Mouse (Mus musculus): ENCODE data around the gene Zfp316. TPM values are rescaled to one million over a fixed set of nuclear protein-coding genes. Genes with fewer than 3 reads are reported as not detected.
A peak's percentile ranks its signal among the peaks of the same experiment; 100 is the strongest.

Gene Zfp316
- polyA plus RNA-seq (2015; fragmentation: Nextera tagmentation; extraction: Ambion mirVana), result 4.5 and 4.7 TPM in 2 replicates

GRCm38 (mm10) chr5:143269363-143270150 lies at the start of gene Zfp316:
Zfp316 (minus strand) TSS chr5:143270022.
- peak; percentile 65 for ATAC-seq (ENCODE audit: insufficient number of reproducible peaks, insufficient read depth, low FRiP score, low TSS enrichment, low read depth)
- H3K27me3 ChIP-seq, result no peaks in the 10 kb centered on the region
- no peaks in the 10 kb centered on the region for H3K9me3 ChIP-seq
- H3K4me3 ChIP-seq, result peak within 1 kb of the TSS; percentile 82
- peak within 1 kb of the TSS; percentile 86 for H3K4me2 ChIP-seq
- peaks cover 27% of the 10 kb centered on the region for H3K4me1 ChIP-seq
- H3K36me3 ChIP-seq, result peaks cover 6% of the 10 kb centered on the region
- 1% methylated on average over 75 of the region's 79 CpGs for WGBS
- peak within 1 kb of the TSS; percentile 92 for H3K9ac ChIP-seq
- H3K27ac ChIP-seq, result peak within 1 kb of the TSS; percentile 71

- H3K36me3 ChIP-seq, result peaks cover 72% of the 10 kb centered on the region
- no peak for ATAC-seq (ENCODE audit: insufficient number of reproducible peaks, insufficient read depth, low FRiP score, low TSS enrichment, low read depth)
- H3K9ac ChIP-seq, result 0 out of 2 replicates have a peak overlapping the region, but pooled peaks have one; percentile 21
- no peak overlapping the region for H3K4me2 ChIP-seq
- H3K4me3 ChIP-seq, result no peak overlapping the region
- no peaks in the 10 kb centered on the region for H3K9me3 ChIP-seq
- no peak overlapping the region for H3K27ac ChIP-seq
- peaks cover 14% of the 10 kb centered on the region for H3K4me1 ChIP-seq
- H3K27me3 ChIP-seq, result no peaks in the 10 kb centered on the region
- 88% methylated on average over 8 of the region's 8 CpGs for WGBS
These were observed 47.4 kb upstream of the Zfp316 start for GRCm38 (mm10) chr5:143317288-143317610.

- 90% methylated on average over 5 of the region's 5 CpGs for WGBS
These were observed 46.9 kb upstream of the Zfp316 start for GRCm38 (mm10) chr5:143316605-143317287.

GRCm38 (mm10) chr5:143315514-143315888 lies 45.7 kb upstream of the Zfp316 start:
- no peaks in the 10 kb centered on the region for H3K27me3 ChIP-seq
- H3K4me3 ChIP-seq, result peak overlapping the region; percentile 65
- WGBS, result 12% methylated on average over 8 of the region's 8 CpGs
- H3K9ac ChIP-seq, result peak overlapping the region; percentile 96; the same call in 1 of the 2 replicates
- peaks cover 22% of the 10 kb centered on the region for H3K4me1 ChIP-seq
- H3K9me3 ChIP-seq, result no peaks in the 10 kb centered on the region
- peak overlapping the region; percentile 84 for H3K4me2 ChIP-seq
- H3K27ac ChIP-seq, result peak overlapping the region; percentile 90; the same call in 1 of the 2 replicates
- H3K36me3 ChIP-seq, result peaks cover 73% of the 10 kb centered on the region
- 0 out of 2 replicates have a peak, but pooled peaks have one; percentile 2 for ATAC-seq (ENCODE audit: insufficient number of reproducible peaks, insufficient read depth, low FRiP score, low TSS enrichment, low read depth)

More at GRCm38 (mm10) chr5:143316605-143317287, 46.9 kb upstream of the Zfp316 start:
- Histone ChIP-seq H3K4me3 (no peak overlapping the region), H3K9me3 (no peaks in the 10 kb centered on the region), H3K36me3 (peaks cover 72% of the 10 kb centered on the region), H3K9ac (no peak overlapping the region), H3K4me2 (no peak overlapping the region), H3K4me1 (peaks cover 17% of the 10 kb centered on the region), H3K27ac (no peak overlapping the region), H3K27me3 (no peaks in the 10 kb centered on the region)
- no peak for ATAC-seq (ENCODE audit: insufficient number of reproducible peaks, insufficient read depth, low FRiP score, low TSS enrichment, low read depth)

GRCm38 (mm10) chr5:143314730-143315513 lies 45.1 kb upstream of the Zfp316 start, which contains the start of gene E130309D02Rik:
E130309D02Rik (minus strand) TSS chr5:143315360.
- peak within 1 kb of the TSS; percentile 90 for H3K27ac ChIP-seq
- H3K27me3 ChIP-seq, result no peaks in the 10 kb centered on the region
- peak within 1 kb of the TSS; percentile 84 for H3K4me2 ChIP-seq
- H3K36me3 ChIP-seq, result peaks cover 73% of the 10 kb centered on the region
- H3K4me1 ChIP-seq, result peaks cover 22% of the 10 kb centered on the region
- peak; percentile 86 for ATAC-seq (ENCODE audit: insufficient number of reproducible peaks, insufficient read depth, low FRiP score, low TSS enrichment, low read depth)
- under 1% methylated on average over 80 of the region's 101 CpGs for WGBS
- peak within 1 kb of the TSS; percentile 65 for H3K4me3 ChIP-seq
- no peaks in the 10 kb centered on the region for H3K9me3 ChIP-seq
- H3K9ac ChIP-seq, result peak within 1 kb of the TSS; percentile 96

- peak overlapping the region; percentile 96 for H3K9ac ChIP-seq
- H3K27ac ChIP-seq, result peak overlapping the region; percentile 90
- H3K9me3 ChIP-seq, result no peaks in the 10 kb centered on the region
- H3K27me3 ChIP-seq, result no peaks in the 10 kb centered on the region
- WGBS, result 2% methylated on average over 16 of the region's 16 CpGs
- H3K4me1 ChIP-seq, result peaks cover 22% of the 10 kb centered on the region
- H3K4me2 ChIP-seq, result peak overlapping the region; percentile 84
- H3K36me3 ChIP-seq, result peaks cover 73% of the 10 kb centered on the region
- peak overlapping the region; percentile 65 for H3K4me3 ChIP-seq
- ATAC-seq (ENCODE audit: insufficient number of reproducible peaks, insufficient read depth, low FRiP score, low TSS enrichment, low read depth), result no peak
These were observed 44.4 kb upstream of the Zfp316 start for GRCm38 (mm10) chr5:143314183-143314729.

- 0 out of 2 replicates have a peak overlapping the region, but pooled peaks have one; percentile 1 for H3K9ac ChIP-seq
- no peak overlapping the region for H3K4me2 ChIP-seq
- no peak overlapping the region for H3K27ac ChIP-seq
- no peaks in the 10 kb centered on the region for H3K27me3 ChIP-seq
- no peaks in the 10 kb centered on the region for H3K9me3 ChIP-seq
- H3K36me3 ChIP-seq, result peaks cover 73% of the 10 kb centered on the region
- no peak for ATAC-seq (ENCODE audit: insufficient number of reproducible peaks, insufficient read depth, low FRiP score, low TSS enrichment, low read depth)
- WGBS, result 66% methylated on average over 8 of the region's 8 CpGs
- no peak overlapping the region for H3K4me3 ChIP-seq
- H3K4me1 ChIP-seq, result peaks cover 22% of the 10 kb centered on the region
These were observed 42.1 kb upstream of the Zfp316 start for GRCm38 (mm10) chr5:143311886-143312285.

- peaks cover 22% of the 10 kb centered on the region for H3K4me1 ChIP-seq
- 85% methylated on average over 7 of the region's 7 CpGs for WGBS
- no peaks in the 10 kb centered on the region for H3K27me3 ChIP-seq
- H3K36me3 ChIP-seq, result peaks cover 81% of the 10 kb centered on the region
- H3K4me3 ChIP-seq, result no peak overlapping the region
- H3K27ac ChIP-seq, result peak overlapping the region; percentile 7; the same call in 1 of the 2 replicates
- H3K9me3 ChIP-seq, result no peaks in the 10 kb centered on the region
- H3K9ac ChIP-seq, result no peak overlapping the region
- ATAC-seq (ENCODE audit: insufficient number of reproducible peaks, insufficient read depth, low FRiP score, low TSS enrichment, low read depth), result no peak
- H3K4me2 ChIP-seq, result no peak overlapping the region
These were observed 40.1 kb upstream of the Zfp316 start for GRCm38 (mm10) chr5:143309916-143310315.

GRCm38 (mm10) chr5:143308825-143309224 lies 39.0 kb upstream of the Zfp316 start:
- no peak for ATAC-seq (ENCODE audit: insufficient number of reproducible peaks, insufficient read depth, low FRiP score, low TSS enrichment, low read depth)
- no peaks in the 10 kb centered on the region for H3K9me3 ChIP-seq
- peaks cover 90% of the 10 kb centered on the region for H3K36me3 ChIP-seq
- no peak overlapping the region for H3K4me2 ChIP-seq
- H3K27ac ChIP-seq, result no peak overlapping the region
- no peak overlapping the region for H3K9ac ChIP-seq
- H3K4me3 ChIP-seq, result no peak overlapping the region
- no peaks in the 10 kb centered on the region for H3K27me3 ChIP-seq
- WGBS, result 94% methylated on average over 5 of the region's 5 CpGs
- H3K4me1 ChIP-seq, result peaks cover 17% of the 10 kb centered on the region

GRCm38 (mm10) chr5:143304251-143304650 lies 34.4 kb upstream of the Zfp316 start:
- WGBS, result 91% methylated on average over 7 of the region's 7 CpGs
- no peaks in the 10 kb centered on the region for H3K9me3 ChIP-seq
- no peaks in the 10 kb centered on the region for H3K27me3 ChIP-seq
- no peak overlapping the region for H3K4me2 ChIP-seq
- H3K4me3 ChIP-seq, result no peak overlapping the region
- no peaks in the 10 kb centered on the region for H3K4me1 ChIP-seq
- H3K9ac ChIP-seq, result no peak overlapping the region
- H3K27ac ChIP-seq, result no peak overlapping the region
- peaks cover 96% of the 10 kb centered on the region for H3K36me3 ChIP-seq
- ATAC-seq (ENCODE audit: insufficient number of reproducible peaks, insufficient read depth, low FRiP score, low TSS enrichment, low read depth), result no peak

- WGBS, result 76% methylated on average over 8 of the region's 8 CpGs
- no peaks in the 10 kb centered on the region for H3K4me1 ChIP-seq
- no peak for ATAC-seq (ENCODE audit: insufficient number of reproducible peaks, insufficient read depth, low FRiP score, low TSS enrichment, low read depth)
- no peak overlapping the region for H3K9ac ChIP-seq
- H3K4me2 ChIP-seq, result no peak overlapping the region
- no peaks in the 10 kb centered on the region for H3K9me3 ChIP-seq
- peaks cover 78% of the 10 kb centered on the region for H3K36me3 ChIP-seq
- H3K4me3 ChIP-seq, result no peak overlapping the region
- H3K27ac ChIP-seq, result no peak overlapping the region
- no peaks in the 10 kb centered on the region for H3K27me3 ChIP-seq
These were observed 31.5 kb upstream of the Zfp316 start for GRCm38 (mm10) chr5:143301296-143301695.

All from embryonic facial prominence, embryonic 13.5 days (tissue).